Mouse (Mus musculus) erythroblast, embryonic 14.5 days (primary cell): ENCODE measurements around the gene Adh6a.

Source experiments
- GATA1 ChIP-seq: IDR thresholded peaks from 2 replicates; pipeline ENCODE4 v1.6.1; 2012; ENCODE audit warnings: low read length, inconsistent platforms, mixed read lengths
- TAL1 ChIP-seq: IDR thresholded peaks from 3 replicates; pipeline ENCODE4 v1.6.1; 2012; ENCODE audit warnings: low read length, inconsistent platforms, mixed read lengths

DNA sequence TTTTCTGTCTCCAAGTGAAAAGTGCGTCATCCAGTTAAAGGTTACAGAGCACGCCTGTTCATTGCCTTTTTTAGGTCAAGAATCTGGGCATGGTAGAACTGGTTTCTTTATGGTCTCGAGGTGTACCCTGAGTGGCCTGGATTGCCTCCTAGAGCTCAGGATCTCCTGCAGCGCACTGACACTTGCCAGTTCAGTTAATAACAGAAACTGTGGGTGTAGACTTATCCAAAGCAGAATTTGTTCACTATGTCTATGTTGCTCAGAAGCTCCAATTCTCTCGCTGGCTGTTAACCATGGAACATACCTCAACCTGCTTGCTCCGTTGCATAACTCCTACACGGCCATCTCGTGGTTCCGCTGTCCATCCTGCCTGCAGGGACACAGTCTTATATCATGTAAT, 13.0 kb upstream of the Adh6a start:
- TF ChIP-seq GATA1, result no peak
- no peak for TF ChIP-seq TAL1
